Mouse (Mus musculus) spleen, adult 2 months (tissue): ENCODE measurements around the gene Tbcd. TPM values are rescaled to one million over a fixed set of nuclear protein-coding genes. Genes with fewer than 3 reads are reported as not detected.

Experiments
- DNase-seq, 2 experiments: peaks; one replicate each; pipeline versions ENCODE4 v3.0.0 to v3.0.0-alpha.2; 2012 to 2021; ENCODE audit warnings: low spot score in 2 of 2, low read depth in 1 of 2
- H3K27ac ChIP-seq: fragments of 200-500 bp; 2 replicates; pipeline ENCODE4 v1.5.1; 2012; ENCODE audit warnings: low read length, inconsistent platforms; ENCODE audit not compliant: insufficient read depth
- H3K27me3 ChIP-seq: fragments of 200-500 bp; 2 replicates; pipeline ENCODE4 v1.6.1; 2012; ENCODE audit warnings: mild to moderate bottlenecking, moderate library complexity, low read length, inconsistent platforms; ENCODE audit not compliant: control insufficient read depth, insufficient read depth
- H3K36me3 ChIP-seq: fragments of 200-500 bp; 2 replicates; pipeline ENCODE4 v1.6.1; 2012; ENCODE audit warnings: mild to moderate bottlenecking, low read length, inconsistent platforms; ENCODE audit not compliant: control insufficient read depth, insufficient read depth
- H3K4me1 ChIP-seq: fragments of 200-500 bp; 2 replicates; pipeline ENCODE4 v1.6.1; 2011; ENCODE audit warnings: inconsistent platforms; ENCODE audit not compliant: control insufficient read depth, insufficient read depth, insufficient read length
- H3K4me3 ChIP-seq: fragments of 200-500 bp; 2 replicates; pipeline ENCODE4 v1.5.1; 2011; ENCODE audit warnings: mild to moderate bottlenecking, inconsistent platforms; ENCODE audit not compliant: insufficient read depth, insufficient read length; ENCODE audit errors: extremely low read depth
- CTCF ChIP-seq: fragments of 200-500 bp; IDR thresholded peaks from 2 replicates; pipeline ENCODE4 v1.5.1; 2011; ENCODE audit warnings: mild to moderate bottlenecking, inconsistent platforms; ENCODE audit not compliant: insufficient read depth, insufficient read length, insufficient replicate concordance; ENCODE audit errors: extremely low read depth
- POLR2A ChIP-seq: fragments of 200-500 bp; IDR thresholded peaks from 2 replicates; pipeline ENCODE4 v1.6.1; 2011; ENCODE audit warnings: low read depth, low read length, inconsistent platforms
- whole genome bisulfite sequencing: fragments of 180-500 bp; shearing (Covaris S2); methylation state at CpG from one replicate; pipeline ENCODE4 v1.1.7; 2018; 5-methylcytosine and 5-hydroxymethylcytosine counted together
- polyA plus RNA-seq: library from polyadenylated mRNA; depleted of rRNA; stranded (reverse); fragments of >200 nt; gene quantifications from 2 replicates; pipeline ENCODE4 v1.2.3, GENCODE M21; 2012

The Tbcd gene
- polyA plus RNA-seq, 1 experiment, result 38.0 TPM

- WGBS, result 94% methylated on average over 5 of the region's 5 CpGs
- peaks cover 7% of the 10 kb centered on the region; the same call in 1 of the 2 replicates for H3K36me3 ChIP-seq
- no peak for DNase-seq
- H3K4me3 ChIP-seq, result no peak overlapping the region
- H3K27me3 ChIP-seq, result no peaks in the 10 kb centered on the region
- TF ChIP-seq CTCF, result no peak
- TF ChIP-seq POLR2A, result no peak
- H3K27ac ChIP-seq, result no peak overlapping the region
- H3K4me1 ChIP-seq, result peaks cover 4% of the 10 kb centered on the region
These were observed 200.2 kb downstream of the Tbcd start for GRCm38 (mm10) chr11:121651983-121652382.

GRCm38 (mm10) chr11:121652547-121653305, 201.0 kb downstream of the Tbcd start:
- no peak overlapping the region for H3K4me3 ChIP-seq
- TF ChIP-seq POLR2A, result no peak
- peak; percentile 62; the same call in 1 of the 2 replicates for TF ChIP-seq CTCF
- H3K27me3 ChIP-seq, result no peaks in the 10 kb centered on the region
- DNase-seq, result peak; percentile 28 to 54
- H3K27ac ChIP-seq, result no peak overlapping the region
- H3K36me3 ChIP-seq, result peaks cover 4% of the 10 kb centered on the region; the same call in 1 of the 2 replicates
- peaks cover 4% of the 10 kb centered on the region for H3K4me1 ChIP-seq
- 56% methylated on average over 10 of the region's 10 CpGs for WGBS

GRCm38 (mm10) chr11:121653631-121654030, 201.9 kb downstream of the Tbcd start:
- DNase-seq, result no peak
- TF ChIP-seq CTCF (no peak), POLR2A (no peak)
- Histone ChIP-seq H3K4me1 (peaks cover 4% of the 10 kb centered on the region), H3K36me3 (peaks cover 4% of the 10 kb centered on the region; the same call in 1 of the 2 replicates), H3K27me3 (no peaks in the 10 kb centered on the region), H3K27ac (no peak overlapping the region), H3K4me3 (no peak overlapping the region)
- WGBS, result 95% methylated on average over 4 of the region's 4 CpGs

- peaks cover 3% of the 10 kb centered on the region; the same call in 1 of the 2 replicates for H3K36me3 ChIP-seq
- no peak for DNase-seq
- WGBS, result 89% methylated on average over 9 of the region's 9 CpGs
- H3K27ac ChIP-seq, result no peak overlapping the region
- H3K27me3 ChIP-seq, result no peaks in the 10 kb centered on the region
- TF ChIP-seq CTCF, result no peak
- H3K4me3 ChIP-seq, result no peak overlapping the region
- peaks cover 4% of the 10 kb centered on the region for H3K4me1 ChIP-seq
These were observed 202.7 kb downstream of the Tbcd start for GRCm38 (mm10) chr11:121654406-121654945.

- Histone ChIP-seq H3K27ac (0 out of 2 replicates have a peak overlapping the region, but pooled peaks have one; percentile 21), H3K4me3 (no peak overlapping the region), H3K27me3 (no peaks in the 10 kb centered on the region), H3K4me1 (peaks cover 4% of the 10 kb centered on the region), H3K36me3 (0 out of 2 replicates have a peak, but pooled peaks cover 2% of the 10 kb centered on the region)
- TF ChIP-seq CTCF, result no peak
- TF ChIP-seq POLR2A, result no peak
- DNase-seq, result no peak
- 21% methylated on average over 6 of the region's 6 CpGs for WGBS
These were observed 203.5 kb downstream of the Tbcd start for GRCm38 (mm10) chr11:121655166-121655806.

GRCm38 (mm10) chr11:121655807-121656511, 204.2 kb downstream of the Tbcd start:
- H3K27me3 ChIP-seq, result no peaks in the 10 kb centered on the region
- no peak for DNase-seq
- 57% methylated on average over 6 of the region's 6 CpGs for WGBS
- no peak for TF ChIP-seq POLR2A
- no peak for TF ChIP-seq CTCF
- H3K27ac ChIP-seq, result peak overlapping the region; percentile 21; the same call in 1 of the 2 replicates
- peaks cover 4% of the 10 kb centered on the region for H3K4me1 ChIP-seq
- 0 out of 2 replicates have a peak, but pooled peaks cover 2% of the 10 kb centered on the region for H3K36me3 ChIP-seq
- H3K4me3 ChIP-seq, result no peak overlapping the region
